Mouse (Mus musculus) E14TG2a.4 (cell line): ENCODE data around the gene Snx13.

ENCODE experiments used
- CTCF ChIP-seq: conservative IDR thresholded peaks from 2 replicates; pipeline ENCODE4 v1.5.1; 2014; ENCODE audit warnings: low read length
- NANOG ChIP-seq: IDR thresholded peaks from 2 replicates; pipeline ENCODE4 v1.6.1; 2014; ENCODE audit warnings: borderline replicate concordance, low read length, mixed read lengths

GRCm38 (mm10) chr12:34997597-34998182 lies 49.3 kb upstream of the Snx13 start:
- TF ChIP-seq CTCF (no peak), NANOG (no peak)
